Mouse (Mus musculus): ENCODE results near the gene Rhbdd2. TPM values are rescaled to one million over a fixed set of nuclear protein-coding genes. Genes with fewer than 3 reads are reported as not detected.

The Rhbdd2 gene
- polyA plus RNA-seq, 1 experiment from 2014 or later = 56.3 TPM

DNA sequence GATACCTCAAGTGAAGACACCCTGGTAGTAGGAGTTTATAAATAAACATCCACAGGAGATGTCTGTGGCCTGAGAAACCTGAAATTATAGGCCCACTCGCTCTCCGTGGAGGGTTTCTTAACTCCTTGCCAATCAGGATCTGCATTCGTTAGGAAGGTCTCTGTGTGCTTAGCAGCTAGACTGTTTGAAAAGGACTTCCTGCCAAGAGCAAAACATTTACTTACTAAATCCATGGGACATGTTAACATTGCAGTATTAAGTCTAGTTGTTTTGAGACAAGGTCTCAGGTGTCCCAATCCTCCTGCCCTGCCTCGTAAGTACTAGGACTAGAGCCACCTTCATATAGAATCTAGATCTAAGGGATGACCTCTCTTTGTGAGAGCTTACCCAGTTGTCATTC is 58.8 kb downstream of the Rhbdd2 start:
- 76% methylated on average over 4 of the region's 4 CpGs for WGBS

DNA sequence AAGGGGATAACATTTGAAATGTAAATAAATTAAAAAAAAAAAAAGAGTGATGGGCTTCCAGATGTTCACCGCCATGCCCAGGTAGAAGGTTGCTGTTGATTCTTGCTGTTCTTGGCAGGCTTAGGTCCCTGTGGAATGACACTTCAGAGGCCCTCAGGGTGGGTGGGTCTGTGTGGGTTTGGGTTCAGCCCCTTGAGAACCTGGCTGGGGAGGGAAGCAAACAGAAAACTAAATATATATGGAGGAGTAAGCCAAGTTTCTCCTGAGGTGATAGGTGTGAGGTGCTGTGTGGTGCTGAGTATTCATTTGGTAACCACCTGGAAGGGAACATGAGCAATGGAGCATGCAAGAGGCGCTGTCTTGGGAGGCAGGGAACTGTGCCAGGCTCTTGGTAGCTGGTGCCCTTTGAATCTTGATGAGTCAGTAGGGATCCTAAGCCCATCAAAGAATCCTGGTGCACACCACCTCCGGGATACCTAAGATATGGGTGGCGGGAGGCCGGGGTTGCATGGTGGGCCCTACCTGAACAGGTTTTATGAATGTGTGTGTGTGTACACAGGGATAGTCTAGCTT is 60.9 kb downstream of the Rhbdd2 start:
- no peak overlapping the region for H3K27ac ChIP-seq
- peaks cover 28% of the 10 kb centered on the region for H3K4me1 ChIP-seq
- H3K36me3 ChIP-seq (ENCODE audit: poor library complexity, severe bottlenecking) = peaks cover 2% of the 10 kb centered on the region; the same call in 1 of the 2 replicates
- no peaks in the 10 kb centered on the region for H3K9me3 ChIP-seq (replicated peaks)
- no peak for ATAC-seq
- no peak overlapping the region for H3K4me2 ChIP-seq
- H3K4me3 ChIP-seq = no peak overlapping the region
- no peaks in the 10 kb centered on the region for H3K27me3 ChIP-seq
- 97% methylated on average over 5 of the region's 5 CpGs for WGBS
- no peak overlapping the region for H3K9ac ChIP-seq

More for the DNA sequence above, 58.8 kb downstream of the Rhbdd2 start:
- H3K36me3 ChIP-seq (ENCODE audit: poor library complexity, severe bottlenecking) = no peaks in the 10 kb centered on the region
- H3K27me3 ChIP-seq = no peaks in the 10 kb centered on the region
- H3K4me3 ChIP-seq = no peak overlapping the region
- no peak for ATAC-seq
- H3K27ac ChIP-seq = no peak overlapping the region
- H3K9ac ChIP-seq = no peak overlapping the region
- H3K4me2 ChIP-seq = no peak overlapping the region
- H3K4me1 ChIP-seq = peaks cover 32% of the 10 kb centered on the region
- H3K9me3 ChIP-seq (replicated peaks) = no peaks in the 10 kb centered on the region

- WGBS = 71% methylated on average over 7 of the region's 7 CpGs
- no peak for ATAC-seq
- Histone ChIP-seq H3K27me3 (no peaks in the 10 kb centered on the region), H3K4me3 (no peak overlapping the region), H3K36me3 (ENCODE audit: poor library complexity, severe bottlenecking) (peaks cover 16% of the 10 kb centered on the region), H3K4me2 (no peak overlapping the region), H3K9me3 (replicated peaks) (no peaks in the 10 kb centered on the region), H3K9ac (no peak overlapping the region), H3K4me1 (peaks cover 17% of the 10 kb centered on the region), H3K27ac (no peak overlapping the region)
These were observed 62.9 kb downstream of the Rhbdd2 start for GRCm38 (mm10) chr5:135695277-135695721.

Other genes starting within 250 kb of the Rhbdd2 start
- 15.3 and 16.9 TPM in 2 replicates for gene Pom121, start 238.1 kb upstream of the Rhbdd2 start, polyA plus RNA-seq (2015; fragmentation: Nextera tagmentation; extraction: Ambion mirVana)
- 32.3 and 38.1 TPM in 2 replicates for gene Hip1, start 87.5 kb upstream of the Rhbdd2 start, polyA plus RNA-seq (2015; fragmentation: Nextera tagmentation; extraction: Ambion mirVana)
- not detected in 2 replicates for gene Ccl26, start 69.0 kb upstream of the Rhbdd2 start, polyA plus RNA-seq (2015; fragmentation: Nextera tagmentation; extraction: Ambion mirVana)
- gene Ccl24, start 59.6 kb upstream of the Rhbdd2 start, polyA plus RNA-seq (2015; fragmentation: Nextera tagmentation; extraction: Ambion mirVana) = 1.3 and 2.1 TPM in 2 replicates
- 102 and 121 TPM in 2 replicates for gene Por, start 37.4 kb downstream of the Rhbdd2 start, polyA plus RNA-seq (2015; fragmentation: Nextera tagmentation; extraction: Ambion mirVana)
- 67.0 and 69.7 TPM in 2 replicates for gene Tmem120a, start 111.8 kb downstream of the Rhbdd2 start, polyA plus RNA-seq (2015; fragmentation: Nextera tagmentation; extraction: Ambion mirVana)
- 0.26 and 0.41 TPM in 2 replicates for gene Styxl1, start 145.8 kb downstream of the Rhbdd2 start, polyA plus RNA-seq (2015; fragmentation: Nextera tagmentation; extraction: Ambion mirVana)
- gene Mdh2, start 145.9 kb downstream of the Rhbdd2 start, polyA plus RNA-seq (2015; fragmentation: Nextera tagmentation; extraction: Ambion mirVana) = 558 and 564 TPM in 2 replicates
- gene Srrm3, start 174.3 kb downstream of the Rhbdd2 start, polyA plus RNA-seq (2015; fragmentation: Nextera tagmentation; extraction: Ambion mirVana) = 45.8 and 52.8 TPM in 2 replicates

Data from forebrain, embryonic 13.5 days (tissue).